13 mouse cellular contexts compared by ENCODE assay signal in genomic region chr10:77741924-77742688, GRCm38 (mm10). TPM values are rescaled to one million over a fixed set of nuclear protein-coding genes. Genes with fewer than 3 reads are reported as not detected.
"Had no signal": no experiment of that assay in that cellular context is flagged by ENCODE, and none has a peak within 500 bp of the region (broad histone marks: within the 10 kb centered on the region; RNA-seq: fewer than 3 reads in every experiment).

Gene Gm18596 (minus strand): TSS chr10:77742638.

RNA-seq across cellular contexts. Expression of gene Gm18596, which starts in this region (rescaled TPM):
- total RNA-seq: layer of hippocampus, postnatal 25 days; left cerebral cortex, adult 2 months; left cerebral cortex, postnatal 14 days; megakaryocyte progenitor cell, adult 5-6 weeks had no signal
- polyA plus RNA-seq: kidney, embryonic 16.5 days; limb, embryonic 14.5 days; liver, embryonic 11.5 days; liver, embryonic 15.5 days; lung, adult 2 months; lung, postnatal 0 days; midbrain, embryonic 16.5 days; neural tube, embryonic 14.5 days; stomach, postnatal 0 days had no signal
